Mouse (Mus musculus) kidney, adult 2 months (tissue): Measurements from ENCODE around the gene Capn3. TPM values are rescaled to one million over a fixed set of nuclear protein-coding genes. Genes with fewer than 3 reads are reported as not detected.
A peak's percentile ranks its signal among the peaks of the same experiment; 100 is the strongest.

Experiments
- DNase-seq: peaks from one replicate; pipeline ENCODE4 v3.0.0; 2021
- H3K27ac ChIP-seq: fragments of 200-500 bp; 2 replicates; pipeline ENCODE4 v1.5.1; 2012; ENCODE audit warnings: low read depth, low read length, control low read depth, inconsistent platforms; ENCODE audit not compliant: insufficient read depth
- H3K27me3 ChIP-seq: fragments of 200-500 bp; replicated peaks from 2 replicates; pipeline ENCODE4 v1.6.1; 2012; ENCODE audit warnings: mild to moderate bottlenecking, moderate library complexity, low read length, inconsistent platforms; ENCODE audit not compliant: control insufficient read depth, insufficient read depth
- H3K36me3 ChIP-seq: fragments of 200-500 bp; 2 replicates; pipeline ENCODE4 v1.6.1; 2012; ENCODE audit warnings: mild to moderate bottlenecking, moderate library complexity, low read length, inconsistent platforms; ENCODE audit not compliant: control insufficient read depth, insufficient read depth
- H3K4me1 ChIP-seq: fragments of 200-500 bp; 2 replicates; pipeline ENCODE4 v1.6.1; 2011; ENCODE audit warnings: low read length; ENCODE audit not compliant: control insufficient read depth, insufficient read depth
- H3K4me3 ChIP-seq: fragments of 200-500 bp; 2 replicates; pipeline ENCODE4 v1.5.1; 2011; ENCODE audit warnings: mild to moderate bottlenecking, low read depth, low read length, control low read depth; ENCODE audit not compliant: insufficient read depth
- CTCF ChIP-seq: fragments of 200-500 bp; conservative IDR thresholded peaks from 2 replicates; pipeline ENCODE4 v1.5.1; 2011; ENCODE audit warnings: low read depth, mild to moderate bottlenecking, control low read depth, low read length, moderate library complexity, mixed read lengths; ENCODE audit not compliant: insufficient read depth, insufficient read length
- POLR2A ChIP-seq: fragments of 200-500 bp; IDR thresholded peaks from one replicate; pipeline ENCODE4 v1.6.1; 2011; ENCODE audit warnings: low read depth, low read length, control low read depth
- WGBS: fragments of 180-500 bp; shearing (Covaris S2); methylation state at CpG from one replicate; pipeline ENCODE4 v1.1.7; 2018; 5-methylcytosine and 5-hydroxymethylcytosine counted together
- polyA plus RNA-seq: library from polyadenylated mRNA; depleted of rRNA; stranded (reverse); fragments of >200 nt; gene quantifications from 2 replicates; pipeline ENCODE4 v1.2.3, GENCODE M21; 2012; rRNA removed

Gene Capn3
- 0.48 and 1.0 TPM in 2 replicates for polyA plus RNA-seq

DNA sequence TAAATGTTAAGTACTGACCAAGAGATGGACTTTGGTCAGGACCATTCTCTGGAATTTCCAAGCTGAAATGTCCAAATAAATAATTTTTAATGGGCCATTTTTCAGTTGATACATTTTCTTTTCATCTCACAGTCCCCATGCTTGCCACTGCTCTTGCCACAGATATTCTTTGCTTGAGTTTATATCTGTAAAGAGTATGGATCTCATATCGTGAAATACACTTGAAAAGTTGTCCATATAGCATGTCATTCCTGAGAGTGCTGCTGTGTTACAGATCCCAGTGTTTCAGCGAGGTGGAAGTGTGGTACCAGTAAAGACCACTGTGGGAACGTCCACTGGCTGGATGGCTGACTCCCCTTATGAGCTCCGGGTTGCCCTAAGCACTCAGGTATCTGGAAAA is at the start of gene Capn3:
Gene Capn3 (plus strand): TSS at position 301 of the 400 bp plus-strand sequence.
- no peak for DNase-seq
- TF ChIP-seq POLR2A = no peak
- 65% methylated on average over 4 of the region's 4 CpGs for WGBS
- Histone ChIP-seq H3K27ac (peak within 1 kb of the TSS; percentile 35; the same call in 1 of the 2 replicates), H3K36me3 (peaks cover 10% of the 10 kb centered on the region), H3K4me3 (no peak within 1 kb of the TSS), H3K27me3 (no peaks in the 10 kb centered on the region), H3K4me1 (0 out of 2 replicates have a peak, but pooled peaks cover 3% of the 10 kb centered on the region)

DNA sequence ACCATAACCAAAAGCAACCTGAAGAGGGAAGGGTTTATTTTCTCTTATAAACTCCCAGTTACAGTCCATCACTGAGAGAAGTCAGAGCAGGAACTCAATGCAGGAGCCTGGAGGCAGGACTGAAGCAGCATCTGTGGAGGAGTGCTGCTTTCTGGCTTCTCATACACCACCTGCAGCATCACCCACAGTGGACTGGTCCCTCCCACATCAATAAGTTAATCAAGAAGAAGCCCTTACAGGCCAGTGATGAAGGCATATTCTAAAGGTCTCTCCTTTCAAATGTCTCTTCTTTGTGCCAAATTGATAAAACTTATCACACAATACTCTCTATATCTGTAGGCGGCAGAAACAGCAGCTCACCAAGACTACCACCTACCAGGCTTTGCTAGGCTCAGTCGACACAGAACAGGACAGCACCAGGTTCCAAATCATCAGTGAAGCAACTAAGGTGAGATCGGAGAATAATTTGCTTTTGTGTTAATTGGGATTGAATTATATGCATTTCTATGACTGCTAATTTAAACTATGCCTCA is 44.7 kb upstream of the Capn3 start:
- Histone ChIP-seq H3K4me3 (no peak overlapping the region), H3K27me3 (no peaks in the 10 kb centered on the region), H3K4me1 (no peaks in the 10 kb centered on the region), H3K27ac (no peak overlapping the region), H3K36me3 (peaks cover 3% of the 10 kb centered on the region; the same call in 1 of the 2 replicates)
- TF ChIP-seq CTCF = no peak
- no peak for TF ChIP-seq POLR2A
- no peak for DNase-seq
- WGBS = over 99% methylated on average over 3 of the region's 3 CpGs

DNA sequence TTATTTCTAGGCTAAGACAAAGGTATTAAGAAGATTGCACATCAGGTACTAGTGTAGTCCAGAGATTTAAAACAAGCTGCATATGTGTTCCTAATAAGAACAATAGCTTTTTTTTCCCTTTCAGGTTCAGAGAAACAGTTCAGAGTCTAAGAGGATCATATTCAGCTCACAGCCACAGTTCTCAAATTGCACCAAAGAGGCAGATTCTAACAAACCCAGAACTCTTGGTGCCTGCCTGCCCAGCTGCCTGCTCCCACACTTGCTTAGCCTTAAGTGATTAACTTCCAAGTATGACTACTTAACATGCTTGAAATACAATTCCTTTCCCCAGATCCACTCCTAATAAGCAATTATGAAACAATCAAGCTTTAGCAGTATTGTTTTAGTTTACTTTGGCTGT is 41.7 kb upstream of the Capn3 start:
- no peak for TF ChIP-seq CTCF
- no peak for TF ChIP-seq POLR2A

DNA sequence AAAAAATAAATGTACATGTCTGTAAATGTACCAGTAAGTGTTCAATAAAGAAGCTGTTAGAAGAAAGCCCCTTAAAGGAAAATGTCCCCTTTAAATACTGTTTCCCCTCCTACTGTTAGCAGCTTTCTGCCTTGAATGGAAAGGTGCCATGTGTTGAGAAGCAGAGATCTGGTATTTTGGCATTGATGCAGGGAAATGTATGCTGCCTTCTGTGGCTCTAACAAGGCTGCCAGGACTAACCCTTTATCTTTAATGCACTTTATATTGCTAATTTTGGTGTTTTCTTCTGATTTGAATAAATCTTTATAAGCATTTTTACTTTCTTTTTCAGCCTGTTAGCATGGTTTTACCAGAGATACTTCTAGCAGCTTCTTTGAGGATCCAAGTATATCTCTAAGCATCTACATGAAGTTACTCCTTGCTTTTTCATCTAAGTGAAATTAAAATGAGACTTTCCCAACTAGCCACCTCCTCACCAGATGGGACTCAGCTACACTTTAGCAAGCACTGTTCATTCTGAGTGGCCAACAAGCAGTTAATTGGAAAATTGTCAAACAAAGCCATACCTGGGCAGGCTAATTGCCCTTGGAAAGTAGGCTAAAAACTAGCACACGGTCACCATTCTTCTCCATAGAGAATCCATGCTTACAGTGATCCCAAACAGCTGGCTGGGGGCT is 40.9 kb upstream of the Capn3 start:
- Histone ChIP-seq H3K27me3 (no peaks in the 10 kb centered on the region), H3K4me1 (no peaks in the 10 kb centered on the region), H3K4me3 (no peak overlapping the region), H3K36me3 (peaks cover 2% of the 10 kb centered on the region; the same call in 1 of the 2 replicates), H3K27ac (no peak overlapping the region)
- no peak for DNase-seq
- WGBS = 63% methylated on average over 1 of the region's 1 CpGs
- no peak for TF ChIP-seq CTCF
- no peak for TF ChIP-seq POLR2A

More for the DNA sequence above, 41.7 kb upstream of the Capn3 start:
- DNase-seq = no peak
- Histone ChIP-seq H3K36me3 (peaks cover 2% of the 10 kb centered on the region; the same call in 1 of the 2 replicates), H3K27me3 (no peaks in the 10 kb centered on the region), H3K27ac (no peak overlapping the region), H3K4me3 (no peak overlapping the region), H3K4me1 (no peaks in the 10 kb centered on the region)

DNA sequence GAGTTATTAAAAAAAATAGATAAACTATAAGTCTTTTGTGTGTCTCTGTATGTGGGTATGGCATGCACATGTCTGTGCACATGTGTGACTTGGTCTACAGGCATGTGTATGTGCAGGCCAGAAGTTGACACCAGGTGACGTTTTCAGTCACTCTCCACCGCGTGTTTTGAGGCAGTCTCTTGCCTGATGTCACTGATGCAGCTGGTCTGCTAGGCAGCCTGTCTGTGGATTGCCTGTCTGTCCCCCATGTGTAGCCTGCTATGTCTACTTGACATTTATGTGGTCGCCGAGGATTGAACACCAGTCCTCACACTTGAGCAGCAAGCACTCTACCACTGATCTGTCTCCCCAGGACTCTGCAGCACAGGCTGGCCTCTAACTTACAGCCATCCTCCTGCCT is 31.4 kb upstream of the Capn3 start:
- Histone ChIP-seq H3K27me3 (no peaks in the 10 kb centered on the region), H3K4me3 (no peak overlapping the region), H3K36me3 (peaks cover 3% of the 10 kb centered on the region; the same call in 1 of the 2 replicates), H3K4me1 (no peaks in the 10 kb centered on the region), H3K27ac (no peak overlapping the region)
- DNase-seq = no peak
- WGBS = 87% methylated on average over 5 of the region's 5 CpGs
- TF ChIP-seq POLR2A (no peak), CTCF (no peak)

DNA sequence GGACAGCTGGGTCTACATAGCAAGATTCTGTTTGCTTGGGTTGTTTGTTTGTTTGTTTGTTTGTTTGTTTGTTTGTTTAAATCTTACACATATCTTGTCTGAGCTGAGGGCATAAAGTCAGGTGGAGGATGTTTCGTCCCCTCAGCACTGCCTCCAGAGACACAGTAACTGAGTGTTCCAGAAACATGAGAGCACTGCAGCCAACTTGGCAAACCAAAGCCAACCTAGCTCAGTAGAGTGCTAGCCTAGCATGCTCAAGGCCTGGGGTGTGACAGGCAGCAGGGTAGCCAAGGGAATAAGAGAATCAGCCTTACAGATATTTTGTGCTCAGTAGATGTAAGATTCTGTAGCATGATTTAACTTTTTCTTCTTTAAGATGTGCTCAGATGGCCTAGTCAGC is 11.3 kb upstream of the Capn3 start:
- no peaks in the 10 kb centered on the region for H3K4me1 ChIP-seq
- peaks cover 2% of the 10 kb centered on the region; the same call in 1 of the 2 replicates for H3K36me3 ChIP-seq
- H3K27ac ChIP-seq = no peak overlapping the region
- DNase-seq = no peak
- no peak for TF ChIP-seq CTCF
- no peak for TF ChIP-seq POLR2A
- H3K4me3 ChIP-seq = no peak overlapping the region
- no peaks in the 10 kb centered on the region for H3K27me3 ChIP-seq
- 94% methylated on average over 1 of the region's 1 CpGs for WGBS

DNA sequence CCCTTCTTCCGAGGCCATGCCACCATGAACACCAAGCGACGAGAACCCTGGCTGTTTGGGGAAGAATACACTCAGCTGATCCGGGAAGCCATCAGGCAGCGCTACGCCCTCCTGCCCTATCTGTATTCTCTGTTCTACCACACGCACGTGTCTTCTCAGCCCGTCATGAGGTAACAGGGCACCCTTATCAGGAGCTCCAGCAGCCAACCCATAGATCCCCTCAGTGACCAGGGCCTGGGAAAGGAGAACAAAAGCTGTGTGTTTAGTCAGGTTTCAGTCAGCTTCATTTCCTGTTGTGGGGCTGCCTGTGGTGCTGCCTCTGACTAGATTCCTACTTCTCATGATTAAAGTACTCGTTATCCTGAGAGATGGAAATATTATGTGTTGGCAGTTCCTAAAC is 9.4 kb upstream of the Capn3 start:
- no peak for DNase-seq
- Histone ChIP-seq H3K4me1 (no peaks in the 10 kb centered on the region), H3K36me3 (peaks cover 3% of the 10 kb centered on the region), H3K27ac (no peak overlapping the region), H3K27me3 (no peaks in the 10 kb centered on the region), H3K4me3 (no peak overlapping the region)
- WGBS = 88% methylated on average over 10 of the region's 10 CpGs
- TF ChIP-seq CTCF (no peak), POLR2A (no peak)
